Mouse (Mus musculus): ENCODE results near the gene B4galnt3.

DNA sequence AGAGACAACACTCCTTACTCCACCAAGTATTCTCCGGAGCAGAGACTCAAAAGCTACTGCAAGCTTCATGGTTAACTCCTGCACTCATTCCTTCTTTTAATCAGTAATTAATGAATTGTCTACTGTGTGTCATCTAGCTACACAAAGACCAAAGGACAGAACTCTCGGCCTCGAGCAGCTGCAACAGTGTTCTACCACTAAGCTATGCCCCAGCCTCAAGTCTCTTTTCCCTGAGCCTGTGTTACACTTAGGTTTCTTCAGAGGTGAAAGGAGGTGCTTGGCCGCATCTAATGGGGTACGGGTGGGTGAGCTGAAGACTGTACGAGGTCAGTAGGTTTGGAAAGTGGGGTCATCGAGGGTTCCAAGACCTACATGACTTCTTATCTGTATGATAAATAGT lies 30.8 kb downstream of the B4galnt3 start:
- TF ChIP-seq CTCF (IDR thresholded peaks at IDR 0.05; ENCODE audit: low read depth) (no peak), EP300 (IDR thresholded peaks at IDR 0.05; ENCODE audit: low read depth) (no peak)
